Mouse (Mus musculus): ENCODE measurements around the gene Cttnbp2nl. TPM values are rescaled to one million over a fixed set of nuclear protein-coding genes. Genes with fewer than 3 reads are reported as not detected.

Cttnbp2nl gene
- polyA plus RNA-seq (2014; fragmentation: Illumina TruSeq; extraction: RNeasy Lipid Tissue Mini Kit (QIAGEN cat#74804); ENCODE audit: low read depth, low replicate concordance): 22.6 TPM

DNA sequence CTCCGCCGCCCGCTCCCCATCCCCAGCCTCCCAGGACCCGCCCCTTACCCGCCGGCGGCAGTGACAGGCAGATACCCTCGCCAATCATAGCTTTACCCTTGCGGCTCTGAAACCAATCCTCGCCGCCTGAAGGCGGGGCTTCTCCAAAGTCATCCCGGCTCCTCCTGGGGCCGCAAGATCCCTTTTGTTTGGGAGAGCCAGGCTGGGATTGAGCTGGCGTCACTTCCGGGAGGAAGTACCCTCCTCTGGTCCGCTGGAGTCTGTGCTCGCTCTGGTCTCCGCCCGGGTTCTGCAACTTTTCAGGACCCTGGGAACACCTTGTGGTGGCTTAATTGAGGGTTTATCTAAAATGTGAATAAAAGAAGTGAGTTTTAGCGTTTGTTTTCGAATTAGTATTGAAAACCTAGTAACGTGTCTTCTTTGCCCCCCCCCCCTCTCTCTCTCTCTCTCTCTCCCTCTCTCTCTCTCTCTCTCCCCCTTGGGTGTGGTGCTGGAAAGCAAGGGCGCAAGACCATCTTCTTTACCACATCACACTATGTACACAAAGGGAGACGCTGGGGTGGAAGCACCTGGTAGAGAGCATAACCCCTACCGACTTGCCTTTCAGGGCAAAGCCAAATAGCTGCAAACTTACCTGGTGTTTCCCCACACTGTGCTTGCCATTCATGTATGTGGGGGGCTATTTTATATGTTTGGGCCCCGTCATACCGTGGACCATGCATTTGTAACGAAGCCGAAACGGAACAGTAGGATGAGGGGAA, at the start of gene Cttnbp2nl:
Gene Cttnbp2nl, minus strand, starts transcription at position 210 of the 761 bp plus-strand sequence.

DNA sequence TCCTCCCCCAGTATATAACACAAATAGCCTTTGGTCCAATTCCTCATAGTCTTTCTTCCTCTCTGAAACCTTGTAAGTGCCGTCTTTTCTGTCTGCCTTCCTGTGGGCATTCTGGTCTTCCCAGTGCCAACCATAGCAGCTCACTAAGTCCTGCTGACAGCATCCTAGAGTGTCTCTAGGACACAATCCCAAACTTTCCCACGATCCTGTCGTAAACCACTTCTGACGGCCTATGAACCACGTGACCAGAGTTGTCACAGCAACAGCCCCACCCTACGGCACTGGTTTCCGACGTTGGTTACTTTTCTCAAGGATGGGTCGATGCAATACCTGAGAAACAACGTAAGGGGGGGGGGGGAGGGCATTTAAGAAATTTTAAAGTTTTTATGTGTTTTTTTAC, 13.6 kb upstream of the Cttnbp2nl start, which contains the start of gene 4930564D02Rik:
Gene 4930564D02Rik, plus strand, starts transcription at position 301 of the 400 bp plus-strand sequence.

DNA sequence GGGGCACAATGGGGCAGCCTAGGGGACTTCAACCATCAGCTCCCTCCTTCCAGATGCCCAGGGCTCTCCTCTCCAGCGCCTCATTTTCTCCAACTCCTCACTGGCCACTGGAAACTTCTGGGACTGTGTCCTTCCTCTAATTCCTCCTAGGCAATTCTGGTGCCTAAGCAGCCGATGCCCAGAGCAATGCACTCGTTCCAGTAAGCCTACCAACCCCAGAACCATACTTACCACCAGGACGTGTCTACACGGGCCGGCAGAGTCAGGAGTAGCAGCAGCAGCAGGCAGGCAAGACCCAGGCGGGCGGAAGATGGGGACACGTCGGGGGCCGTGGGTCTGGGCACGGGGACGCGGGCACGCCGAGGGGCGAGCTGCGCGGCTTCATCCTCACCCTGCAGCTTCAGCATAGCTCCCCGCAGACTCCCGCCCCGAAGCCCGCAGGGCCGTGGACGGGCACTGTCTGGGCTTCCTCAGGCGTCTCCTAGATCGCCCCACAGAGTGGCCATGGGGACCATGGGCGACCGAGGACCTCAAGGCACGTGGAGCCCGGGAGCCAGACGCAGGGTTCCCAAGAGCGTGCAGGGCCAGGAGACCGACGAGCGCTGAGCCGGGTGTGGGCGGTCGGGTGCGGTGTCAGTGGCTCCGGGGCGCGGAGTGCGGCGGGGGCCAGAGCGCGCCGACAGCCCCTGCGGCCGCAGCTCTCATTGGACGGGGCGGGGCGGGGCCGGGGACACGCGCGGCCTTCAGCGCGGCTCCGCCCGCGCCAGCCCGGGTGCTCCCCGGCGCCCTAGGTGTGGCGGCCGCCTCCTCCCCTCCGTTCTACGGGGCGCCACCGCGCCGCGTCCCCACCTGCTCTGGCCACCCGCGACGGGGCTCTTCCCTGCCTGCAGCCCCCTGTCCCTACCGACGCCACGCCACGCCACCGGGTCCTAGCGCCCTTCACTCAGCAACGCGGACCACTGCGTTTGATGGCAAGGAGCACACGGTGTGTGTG, 91.6 kb downstream of the Cttnbp2nl start, which contains the start of gene Wnt2b:
Gene Wnt2b, minus strand, starts transcription at position 856 of the 994 bp plus-strand sequence.

Other genes with a start within 250 kb of the Cttnbp2nl start
- 0.73 TPM for gene Mov10, start 234.6 kb downstream of the Cttnbp2nl start, polyA plus RNA-seq (2014; fragmentation: Illumina TruSeq; extraction: RNeasy Lipid Tissue Mini Kit (QIAGEN cat#74804); ENCODE audit: low read depth, low replicate concordance)
- 97.5 TPM for gene St7l, start 189.1 kb downstream of the Cttnbp2nl start, polyA plus RNA-seq (2014; fragmentation: Illumina TruSeq; extraction: RNeasy Lipid Tissue Mini Kit (QIAGEN cat#74804); ENCODE audit: low read depth, low replicate concordance)
- gene Capza1, start 188.6 kb downstream of the Cttnbp2nl start, polyA plus RNA-seq (2014; fragmentation: Illumina TruSeq; extraction: RNeasy Lipid Tissue Mini Kit (QIAGEN cat#74804); ENCODE audit: low read depth, low replicate concordance): 122 TPM
- 0.32 TPM for gene Wnt2b, start 91.2 kb downstream of the Cttnbp2nl start, polyA plus RNA-seq (2014; fragmentation: Illumina TruSeq; extraction: RNeasy Lipid Tissue Mini Kit (QIAGEN cat#74804); ENCODE audit: low read depth, low replicate concordance)
- gene 4930564D02Rik, start 13.7 kb upstream of the Cttnbp2nl start, polyA plus RNA-seq (2014; fragmentation: Illumina TruSeq; extraction: RNeasy Lipid Tissue Mini Kit (QIAGEN cat#74804); ENCODE audit: low read depth, low replicate concordance): not detected